Mouse (Mus musculus) monocyte, adult 5-6 weeks (primary cell): ENCODE measurements around the gene Tob1. TPM values are rescaled to one million over a fixed set of nuclear protein-coding genes. Genes with fewer than 3 reads are reported as not detected.

ENCODE experiments used
- ATAC-seq: fragments of 153-309, 156-312 bp; replicated peaks from 2 replicates; pipeline ENCODE4 v1.8.0; 2017; ENCODE audit warnings: mild to moderate bottlenecking; ENCODE audit not compliant: low TSS enrichment, insufficient number of reproducible peaks, severe bottlenecking, poor library complexity, low FRiP score
- total RNA-seq: library from RNA; stranded (forward); fragments of 200-1000, 200-491, 200-594 nt; gene quantifications from 3 replicates; pipeline ENCODE4 v1.2.3, GENCODE M21; 2017

The Tob1 gene
- total RNA-seq, 1 experiment from 2014 or later: 16.5 TPM

DNA sequence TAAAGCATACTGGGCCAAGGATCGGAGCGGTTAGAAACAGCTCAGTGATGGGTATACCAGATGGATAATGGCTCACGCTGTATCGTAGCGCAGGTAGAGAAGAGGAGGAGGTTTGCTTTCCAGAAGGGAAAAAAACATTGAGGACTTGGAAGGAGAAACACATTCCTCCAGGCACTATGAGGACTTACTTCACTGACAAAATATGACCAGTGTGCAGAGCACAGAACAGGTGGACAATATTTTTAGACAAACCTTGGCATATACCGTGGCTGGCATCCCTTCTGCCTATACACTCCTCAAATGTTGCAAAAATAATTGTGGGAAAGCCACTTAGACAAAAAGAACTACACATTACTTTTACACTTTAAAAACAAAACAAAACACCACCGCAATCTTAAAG is 10.0 kb downstream of the Tob1 start:
- ATAC-seq: no peak

DNA sequence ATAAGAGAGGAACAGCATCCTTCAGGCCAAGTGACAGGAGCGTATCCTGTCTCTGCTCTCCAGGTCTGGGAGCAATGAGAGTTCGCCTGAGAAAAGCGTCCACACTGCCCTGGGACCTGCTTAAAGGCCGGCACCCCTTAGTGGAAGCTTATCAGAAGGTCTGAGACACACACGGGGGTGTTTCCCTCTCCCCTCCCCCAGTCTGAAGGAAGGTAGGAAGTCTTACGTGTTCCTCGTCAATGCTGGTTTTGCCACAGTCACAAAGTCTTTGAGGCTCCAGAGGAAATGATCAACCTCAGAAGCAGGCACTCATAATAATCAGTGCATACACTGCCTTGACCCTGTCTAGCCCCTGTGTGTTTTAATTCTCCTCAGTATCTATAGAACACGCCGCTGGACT is 12.3 kb downstream of the Tob1 start:
- ATAC-seq: no peak

DNA sequence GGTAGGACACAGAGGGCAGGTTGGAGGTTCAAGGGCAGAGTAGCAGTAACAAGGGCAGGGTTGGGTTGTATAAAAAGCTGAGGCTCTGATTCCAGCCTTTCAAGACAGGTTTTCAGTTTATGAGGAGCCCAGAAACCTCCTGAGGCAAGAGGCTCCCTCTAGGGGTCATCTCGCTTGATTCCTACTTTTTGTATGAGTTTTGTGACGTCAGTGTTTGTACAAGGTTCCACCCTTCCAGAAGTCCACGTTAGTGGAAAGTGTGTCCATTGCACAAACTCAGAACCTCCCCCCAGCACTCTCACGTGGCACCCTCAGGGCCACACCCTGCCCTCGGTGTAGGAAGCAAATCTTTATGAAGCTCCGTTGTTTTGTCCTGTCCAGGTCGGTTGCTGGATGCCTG is 14.7 kb downstream of the Tob1 start:
- ATAC-seq: peak; percentile 84

DNA sequence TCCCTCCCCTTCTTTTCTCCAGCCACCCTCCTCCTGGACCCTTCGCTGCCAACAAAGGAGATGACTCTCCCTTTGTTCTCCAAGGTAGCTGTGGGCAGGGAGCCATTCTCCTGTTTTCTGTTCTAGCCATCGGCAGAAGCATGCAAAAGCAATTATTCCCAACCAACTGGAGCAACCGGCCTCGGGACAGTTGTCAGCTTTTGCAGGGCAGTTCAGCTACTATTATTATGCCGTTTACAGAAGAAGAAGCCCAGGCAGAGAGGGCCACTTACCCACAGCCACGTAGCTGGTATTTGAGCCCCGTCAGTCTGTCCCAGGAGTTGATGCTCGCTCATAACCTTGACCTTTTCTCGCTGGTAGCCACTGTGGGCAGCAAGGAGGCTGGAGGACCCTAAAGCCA is 17.2 kb downstream of the Tob1 start:
- ATAC-seq: no peak

DNA sequence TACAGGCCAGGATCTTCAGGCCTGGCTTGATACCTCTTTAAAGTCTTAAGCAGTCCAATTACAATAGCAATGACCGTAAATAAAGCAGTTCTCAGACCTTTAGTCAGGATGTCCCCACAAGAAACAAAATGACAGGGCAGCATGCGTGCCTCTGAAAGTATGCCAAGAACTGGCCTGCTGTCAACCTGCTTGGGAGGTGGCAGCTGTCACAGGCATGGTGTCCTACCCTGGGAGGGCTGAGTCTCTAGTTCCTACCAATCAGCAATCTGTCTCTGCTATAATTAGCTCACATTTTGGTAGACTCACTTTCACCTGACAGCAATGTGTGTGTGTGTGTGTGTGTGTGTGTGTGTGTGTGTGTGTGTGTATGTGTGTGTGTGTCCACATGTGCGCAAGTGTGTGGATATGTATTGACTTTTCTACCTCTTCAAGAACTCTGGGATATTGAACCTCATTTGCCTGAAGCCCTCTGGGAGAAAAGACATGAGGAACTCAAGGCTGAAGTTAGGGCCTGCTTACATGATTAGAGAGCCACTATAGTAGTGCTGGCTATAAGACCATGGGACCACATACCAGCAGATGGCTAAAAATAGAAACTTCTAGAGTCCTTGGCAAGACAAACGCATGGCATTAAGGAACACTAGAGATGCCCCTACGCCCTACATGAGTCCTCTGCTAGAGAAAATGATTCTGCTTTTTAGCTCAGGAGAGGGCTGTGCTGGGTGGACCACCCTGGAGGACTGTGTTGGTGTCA is 18.1 kb downstream of the Tob1 start:
- no peak for ATAC-seq

DNA sequence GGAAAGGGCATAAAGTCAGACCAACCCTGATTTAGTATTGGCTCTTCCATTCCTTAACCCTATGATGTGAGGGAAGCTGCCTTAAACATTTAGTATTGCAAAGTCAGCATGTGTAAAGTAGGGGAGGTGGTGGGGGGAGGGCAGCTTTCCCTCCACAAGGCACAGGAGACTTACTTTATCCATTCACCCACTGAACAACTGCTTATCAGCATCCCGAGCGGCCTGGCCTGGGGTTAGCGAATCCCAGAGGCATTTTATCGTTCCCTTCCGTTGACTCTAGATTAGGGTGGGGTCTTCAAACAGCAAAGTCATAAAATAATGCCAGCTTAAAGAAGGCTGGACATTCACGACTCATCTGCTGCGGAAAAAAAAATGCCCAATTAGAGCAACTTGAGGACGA is 19.0 kb downstream of the Tob1 start:
- ATAC-seq: no peak

DNA sequence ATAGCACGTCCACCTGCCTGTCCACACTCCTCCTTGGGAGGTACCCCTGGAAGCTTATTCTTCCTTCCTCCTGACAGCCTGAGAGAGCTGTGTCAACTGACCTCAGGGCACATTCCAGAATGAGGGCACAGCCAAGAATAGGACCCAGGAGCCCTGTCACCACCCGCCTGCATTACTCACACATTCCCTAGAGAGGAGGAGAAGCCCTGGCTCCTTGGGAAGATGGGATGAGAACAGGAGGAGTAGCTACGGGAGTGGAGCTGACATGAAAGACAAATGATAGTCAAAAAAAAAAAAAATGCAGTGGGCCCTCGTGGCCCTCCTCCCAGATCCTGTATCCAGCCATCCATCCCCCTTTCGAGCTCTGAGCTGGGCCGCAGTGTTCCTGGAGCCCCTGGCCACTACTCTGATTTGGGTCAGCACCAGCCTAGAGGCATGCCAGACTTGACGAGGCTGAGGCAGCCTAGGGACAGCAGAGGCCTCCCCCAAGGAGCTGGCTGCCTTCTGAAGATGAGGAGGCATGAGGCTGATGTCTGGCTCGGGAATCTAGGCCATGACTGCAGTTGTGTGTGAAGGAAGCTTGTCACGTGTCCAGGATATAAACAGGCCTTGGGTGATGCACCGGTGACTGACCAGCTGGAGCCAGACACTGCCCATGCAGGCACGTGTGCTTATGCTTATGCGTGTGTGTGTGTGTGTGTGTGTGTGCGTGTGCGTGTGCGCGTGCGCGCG is 20.7 kb downstream of the Tob1 start:
- no peak for ATAC-seq

DNA sequence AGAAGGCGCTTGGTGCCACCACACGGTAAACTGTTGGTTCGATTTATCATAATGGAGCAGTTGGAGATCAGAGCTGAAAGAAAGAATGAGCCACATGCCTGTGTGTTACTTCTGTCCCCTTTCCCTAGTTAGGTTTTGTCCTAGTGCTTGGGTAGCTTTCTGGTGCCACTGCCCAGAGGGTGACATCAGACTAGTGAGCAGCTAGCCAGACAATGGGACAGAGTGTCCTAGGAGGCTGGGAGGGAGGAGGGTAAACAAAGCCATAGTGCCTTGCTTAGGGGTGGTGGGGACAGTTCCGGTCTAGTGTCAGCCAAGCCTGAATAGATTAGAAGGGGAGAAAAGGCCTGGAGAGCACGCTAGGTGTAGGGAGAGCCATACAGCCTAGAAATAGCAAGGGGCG is 22.2 kb downstream of the Tob1 start:
- no peak for ATAC-seq

DNA sequence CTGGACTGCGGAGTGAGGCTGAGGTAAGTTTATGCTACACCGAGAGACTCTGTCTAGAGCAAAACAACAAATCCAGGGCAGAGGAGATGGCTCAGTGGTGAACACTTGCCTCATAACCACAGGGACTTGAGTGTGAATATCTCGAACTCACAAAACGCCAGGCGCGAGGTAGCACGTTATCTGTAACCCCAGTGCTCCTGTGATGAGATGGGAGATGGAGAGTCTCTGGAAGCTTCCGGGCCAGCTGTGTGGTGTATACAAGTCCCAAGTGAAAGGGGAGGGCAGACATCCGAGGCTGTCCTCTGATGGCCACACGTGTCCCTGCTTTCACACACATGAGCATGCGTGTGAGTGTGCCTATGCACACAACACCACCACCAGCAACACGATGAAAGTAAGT is 23.1 kb downstream of the Tob1 start:
- ATAC-seq: no peak

DNA sequence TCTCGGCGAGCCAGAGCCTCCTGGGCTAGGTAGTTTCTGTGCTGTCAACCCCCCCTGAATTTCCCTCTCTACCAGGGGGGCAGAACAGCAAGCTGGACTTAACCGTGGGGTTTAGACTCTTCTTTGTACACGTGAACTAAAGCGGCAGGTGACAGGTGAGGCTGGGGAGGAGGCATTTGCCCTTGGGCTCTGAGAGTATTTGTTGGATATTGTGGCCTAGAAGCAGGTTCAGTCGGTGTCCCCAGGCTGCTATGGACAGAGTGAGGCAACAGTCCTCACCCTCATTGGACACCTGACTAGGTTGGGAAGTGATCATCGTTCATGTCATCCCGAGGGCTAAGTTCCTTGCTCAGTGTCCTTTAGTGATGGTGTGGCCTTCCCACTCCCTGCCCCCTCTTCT is 23.6 kb downstream of the Tob1 start:
- ATAC-seq: no peak

DNA sequence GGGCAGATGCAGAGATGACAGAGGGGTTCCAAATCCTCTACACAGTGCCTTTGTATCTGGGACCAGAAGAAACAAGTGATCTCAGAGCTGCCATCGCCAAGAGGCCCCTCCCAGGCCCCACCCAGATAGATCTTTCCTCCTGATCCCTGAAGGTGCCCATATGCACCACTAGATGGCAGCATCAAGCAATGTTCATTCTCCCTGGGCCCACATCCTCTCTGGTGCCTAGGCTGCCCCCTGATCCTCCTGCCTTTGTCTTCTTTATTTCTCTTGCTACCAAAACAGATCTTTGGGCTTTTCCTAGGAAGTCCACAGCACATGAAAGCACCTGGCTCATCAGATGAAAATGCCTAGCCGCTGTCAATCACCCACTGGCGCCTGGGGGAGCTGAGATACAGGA is 24.8 kb downstream of the Tob1 start:
- ATAC-seq: peak; percentile 88

DNA sequence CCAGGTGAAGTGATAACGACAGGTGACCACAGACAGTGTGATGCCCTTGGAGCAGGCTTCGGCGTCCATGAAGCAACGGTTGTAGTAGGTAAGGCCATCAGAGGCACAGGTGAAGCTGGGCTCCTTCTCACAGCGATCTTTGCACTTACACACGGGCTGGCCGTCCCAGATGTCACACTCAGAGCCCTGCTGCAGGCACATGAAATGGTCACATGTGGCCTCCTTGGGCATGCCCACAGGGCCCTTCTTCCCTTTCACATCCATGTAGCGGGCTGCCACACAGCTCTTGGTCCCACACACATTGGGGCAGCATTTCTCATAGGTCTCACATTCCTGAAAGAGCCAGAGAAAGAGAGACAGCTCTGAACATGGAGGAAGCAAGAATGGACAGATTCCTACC is 27.5 kb downstream of the Tob1 start:
- no peak for ATAC-seq

DNA sequence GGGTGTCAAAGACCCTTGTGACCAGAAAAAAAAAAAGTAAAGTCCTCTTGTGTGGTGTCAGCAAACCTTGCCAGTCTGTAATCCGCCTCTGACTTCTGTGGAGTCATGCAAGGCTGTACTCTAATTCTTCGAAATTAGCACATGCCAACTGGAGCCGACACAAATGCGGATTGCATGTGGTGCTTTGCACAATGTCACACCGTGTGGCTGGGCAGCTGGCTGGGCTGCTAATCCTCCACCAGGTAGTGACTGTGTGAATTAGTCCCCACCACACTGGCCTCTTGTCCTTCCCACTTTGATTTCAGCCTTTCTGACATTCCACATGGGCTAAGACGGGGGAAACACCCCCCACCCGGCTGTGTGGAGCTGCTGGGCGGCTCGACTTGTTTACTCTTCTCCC is 28.5 kb downstream of the Tob1 start:
- no peak for ATAC-seq

DNA sequence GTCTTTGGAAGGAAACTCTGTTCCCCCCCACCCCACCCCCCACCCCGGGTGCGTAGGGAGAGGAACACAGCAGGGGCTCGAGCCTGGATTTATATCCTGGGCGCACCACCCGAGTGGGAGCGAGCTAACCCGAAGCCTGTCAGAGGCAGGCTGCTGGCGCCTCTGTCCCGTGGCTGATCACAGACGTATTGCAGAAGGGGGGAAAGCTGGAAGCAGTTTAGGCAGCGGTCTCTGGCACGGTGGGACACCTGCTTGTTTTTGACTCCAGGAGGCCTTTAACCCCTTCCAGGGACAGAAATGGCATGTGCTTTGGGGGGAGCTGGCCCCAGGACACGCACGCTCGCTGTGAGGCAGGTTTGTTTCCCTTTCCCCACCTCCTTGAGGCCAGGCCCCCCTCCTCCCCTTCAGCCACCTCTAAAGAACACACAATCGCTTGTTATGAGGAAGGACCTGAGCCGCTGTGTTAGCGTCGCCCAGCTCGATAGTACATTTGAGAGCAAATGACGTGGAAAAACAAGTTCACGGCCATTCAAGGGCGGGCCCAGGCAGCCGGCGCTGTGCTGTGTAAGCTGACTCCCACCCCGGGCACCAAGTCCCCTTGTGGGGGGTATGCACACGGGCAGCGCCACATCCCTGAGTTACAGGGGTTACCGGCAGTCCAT is 31.6 kb downstream of the Tob1 start:
- ATAC-seq: no peak

DNA sequence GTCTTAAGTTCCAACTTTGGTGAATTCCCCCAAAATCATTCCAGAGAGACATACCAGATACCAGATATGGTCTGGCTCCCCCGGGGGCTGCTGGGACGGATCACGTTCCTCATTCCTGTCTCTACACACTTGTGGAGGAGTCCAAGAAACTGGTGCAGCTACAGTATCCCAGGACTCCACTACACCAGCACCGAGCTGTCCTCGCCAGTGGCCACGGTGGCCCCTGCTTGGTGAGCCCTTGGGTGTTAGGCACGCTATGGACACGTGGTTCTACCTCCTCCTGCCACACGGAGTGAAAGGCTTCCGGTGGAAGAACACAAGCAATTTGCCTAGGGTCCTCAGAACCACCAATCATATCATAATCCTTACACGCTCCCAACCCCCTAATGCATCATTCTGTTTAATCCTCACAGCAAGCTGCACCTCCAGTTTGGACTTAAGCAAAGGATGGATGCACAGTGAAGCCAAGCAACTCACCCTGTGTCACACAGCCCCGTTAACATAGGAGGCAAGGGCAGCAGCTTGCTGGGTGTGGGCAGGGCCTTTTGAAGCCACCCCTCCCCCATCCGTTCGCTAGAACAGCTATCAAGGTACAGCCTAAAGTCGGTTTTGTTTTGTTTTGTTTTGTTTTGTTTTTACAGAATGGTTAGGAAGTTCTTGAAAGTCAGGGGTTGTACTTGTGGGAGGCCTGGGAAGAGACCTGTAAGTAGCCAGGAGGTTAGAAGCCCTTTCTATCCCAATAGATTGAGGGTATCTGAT is 32.3 kb downstream of the Tob1 start:
- no peak for ATAC-seq

DNA sequence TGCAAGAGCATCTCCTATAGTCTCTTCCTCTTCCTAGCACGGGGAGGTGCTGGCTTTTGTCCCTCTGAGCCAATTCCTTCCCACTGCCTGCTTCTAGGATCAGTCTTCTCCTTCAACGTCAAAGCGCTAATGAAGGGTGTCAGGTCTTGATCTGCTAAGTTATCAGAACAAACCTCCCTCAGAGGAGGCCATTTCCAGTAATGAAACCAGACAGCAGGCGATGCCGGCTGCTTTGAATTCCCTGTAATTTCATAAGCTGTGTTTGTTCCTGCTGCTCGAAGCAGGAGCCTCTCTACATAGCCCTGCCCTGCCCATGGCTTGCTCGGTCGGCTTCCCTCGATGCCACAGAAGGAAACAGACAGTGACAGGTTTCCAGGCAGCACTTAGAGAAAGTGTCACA is 33.1 kb downstream of the Tob1 start:
- no peak for ATAC-seq

DNA sequence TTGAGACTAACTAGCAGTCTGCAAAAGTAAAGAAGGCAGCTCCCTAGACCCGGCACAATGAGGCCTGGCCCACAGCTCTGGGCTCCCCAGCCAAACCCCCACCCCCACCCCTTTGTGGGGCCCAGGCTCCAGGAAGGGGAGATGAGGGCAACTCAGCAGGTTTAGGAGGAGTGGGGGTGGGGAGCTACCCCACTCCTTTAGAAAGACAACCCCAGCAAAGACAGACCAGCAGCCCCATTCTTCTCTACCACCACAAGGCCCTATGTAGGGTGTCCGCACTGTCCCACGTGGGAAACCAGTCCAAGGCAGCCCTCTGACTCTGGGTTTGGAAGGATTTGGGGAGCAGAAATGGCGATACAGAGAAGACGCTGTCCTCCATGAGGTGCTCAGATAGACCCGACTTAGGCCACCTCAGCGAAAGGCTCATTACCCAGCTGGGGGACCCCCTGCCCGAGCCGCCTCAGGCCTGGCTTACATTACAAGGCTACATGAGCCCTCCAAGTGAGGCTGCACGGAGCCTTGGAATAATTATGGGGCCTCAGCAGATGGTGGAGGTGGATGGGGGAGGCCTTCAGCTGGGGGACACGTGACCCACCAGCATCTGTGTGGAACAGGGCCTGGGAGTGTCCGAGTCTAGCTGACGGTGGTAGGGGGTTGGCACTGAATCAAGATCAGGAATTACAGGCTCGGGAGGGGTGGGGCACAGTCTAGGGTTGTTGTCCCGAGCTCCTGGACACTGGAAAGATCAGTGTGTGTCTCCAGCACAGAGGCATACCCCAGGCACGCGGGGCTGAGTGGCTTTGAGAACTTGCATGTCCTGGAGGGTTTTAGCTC is 34.9 kb downstream of the Tob1 start, which contains the start of gene Wfikkn2:
Wfikkn2 (minus strand) TSS at position 51 of the 834 bp plus-strand sequence.
- ATAC-seq: no peak

DNA sequence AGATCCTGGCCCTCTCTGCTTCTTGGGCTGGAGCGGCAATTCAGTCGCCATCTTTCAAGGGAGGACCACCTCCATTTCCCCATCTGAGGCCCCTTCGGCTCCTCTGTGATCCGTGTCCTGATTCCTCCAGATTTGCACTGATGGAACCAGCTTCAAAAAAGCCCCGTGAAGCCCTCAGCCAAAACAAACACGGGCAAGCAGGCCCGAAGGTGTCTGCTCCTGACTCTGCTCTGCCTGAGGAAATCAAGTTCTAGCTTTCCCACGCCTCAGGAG is 35.5 kb downstream of the Tob1 start:
- no peak for ATAC-seq

DNA sequence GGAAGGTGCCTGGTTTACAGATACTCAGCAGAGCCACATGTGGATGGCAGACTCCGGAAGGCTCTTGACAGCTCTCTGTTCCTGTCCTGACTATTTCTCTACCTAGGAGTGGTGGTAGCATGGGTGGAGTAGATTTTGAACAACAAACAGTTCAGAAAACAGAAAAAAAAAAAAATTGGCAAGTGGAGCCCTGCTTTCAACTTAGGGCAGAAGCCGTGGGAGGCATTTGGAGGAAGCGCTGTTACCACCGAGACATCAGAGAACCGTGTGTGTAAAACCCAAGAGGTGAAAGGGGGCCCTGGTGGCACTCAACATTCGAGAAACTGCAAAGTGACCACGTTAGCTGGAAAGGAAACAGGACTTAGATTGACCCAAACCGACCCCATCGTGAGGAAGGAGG is 41.9 kb downstream of the Tob1 start:
- ATAC-seq: no peak
